Mouse (Mus musculus) heart, adult 2 months (tissue): Measurements from ENCODE around the gene Mylk2. TPM values are rescaled to one million over a fixed set of nuclear protein-coding genes. Genes with fewer than 3 reads are reported as not detected.

Source experiments
- DNase-seq, 2 experiments: peaks; one replicate each; pipeline ENCODE4 v3.0.0; 2021
- H3K27ac ChIP-seq: fragments of 200-600 bp; 2 replicates; pipeline ENCODE4 v1.8.1; 2022
- H3K27me3 ChIP-seq: fragments of 200-500 bp; 2 replicates; pipeline ENCODE4 v1.6.1; 2012; ENCODE audit warnings: mild to moderate bottlenecking, low read length, inconsistent platforms, mixed read lengths; ENCODE audit not compliant: control insufficient read depth, insufficient read depth
- H3K36me3 ChIP-seq: fragments of 200-500 bp; 2 replicates; pipeline ENCODE4 v1.6.1; 2012; ENCODE audit warnings: low read length, inconsistent platforms; ENCODE audit not compliant: control insufficient read depth, insufficient read depth
- H3K4me1 ChIP-seq: fragments of 200-500 bp; 2 replicates; pipeline ENCODE4 v1.6.1; 2011; ENCODE audit warnings: low read length; ENCODE audit not compliant: control insufficient read depth, insufficient read depth
- H3K4me3 ChIP-seq: fragments of 200-600 bp; 2 replicates; pipeline ENCODE4 v1.8.1; 2022
- H3K79me2 ChIP-seq: fragments of 200-500 bp; replicated peaks from 2 replicates; pipeline ENCODE4 v1.6.1; 2012; ENCODE audit warnings: mild to moderate bottlenecking, inconsistent platforms, low read length, moderate library complexity, mixed read lengths; ENCODE audit not compliant: control insufficient read depth, insufficient read depth
- H3K9ac ChIP-seq: fragments of 200-500 bp; 2 replicates; pipeline ENCODE4 v1.6.1; 2012; ENCODE audit warnings: low read depth, mild to moderate bottlenecking, control low read depth, inconsistent platforms, low read length, mixed read lengths
- CTCF ChIP-seq: fragments of 200-600 bp; IDR thresholded peaks from 2 replicates; pipeline ENCODE4 v1.8.1; 2022; ENCODE audit warnings: antibody characterized with exemption, mild to moderate bottlenecking, moderate library complexity
- EP300 ChIP-seq: fragments of 200-500 bp; IDR thresholded peaks from 2 replicates; pipeline ENCODE4 v1.6.1; 2011; ENCODE audit warnings: low read depth, low read length, control low read depth; ENCODE audit not compliant: insufficient read depth
- POLR2A ChIP-seq: fragments of 200-500 bp; IDR thresholded peaks from 2 replicates; pipeline ENCODE4 v1.6.1; 2011; ENCODE audit warnings: mild to moderate bottlenecking, low read depth, low read length, control low read depth; ENCODE audit not compliant: insufficient read depth
- WGBS: fragments of 180-500 bp; shearing (Covaris S2); methylation state at CpG from one replicate; pipeline ENCODE4 v1.1.7; 2018; 5-methylcytosine and 5-hydroxymethylcytosine counted together
- intact Hi-C: fragments of 180-260 bp; cut with DNase I; formaldehyde crosslinking; loops from one replicate; pipeline ENCODE4 v1.15.1; 2025
- polyA plus RNA-seq: library from polyadenylated mRNA; depleted of rRNA; stranded (reverse); fragments of >200 nt; gene quantifications from 2 replicates; pipeline ENCODE4 v1.2.3, GENCODE M21; 2012
- total RNA-seq, 2 experiments: library from RNA; stranded (reverse); gene quantifications; 2 replicates each; pipeline ENCODE4 v1.2.3; 2021

Gene Mylk2
- total and polyA plus RNA-seq, 3 experiments: 0.08 to 0.29 (median 0.09) TPM

GRCm38 (mm10) chr2:152924543-152924942 lies 13.4 kb downstream of the Mylk2 start:
- H3K4me1 ChIP-seq: peaks cover 22% of the 10 kb centered on the region
- WGBS: 62% methylated on average over 5 of the region's 5 CpGs
- no peak overlapping the region for H3K9ac ChIP-seq
- TF ChIP-seq CTCF (no peak), EP300 (no peak), POLR2A (no peak)
- H3K79me2 ChIP-seq: no peaks in the 10 kb centered on the region
- peak overlapping the region; percentile 74 for H3K27ac ChIP-seq
- H3K36me3 ChIP-seq: no peaks in the 10 kb centered on the region
- H3K4me3 ChIP-seq: no peak overlapping the region
- no peaks in the 10 kb centered on the region for H3K27me3 ChIP-seq
- intact Hi-C loops: no loop called here
- DNase-seq: no peak

- 29% methylated on average over 11 of the region's 11 CpGs for WGBS
- peak overlapping the region; percentile 10; the same call in 1 of the 2 replicates for H3K9ac ChIP-seq
- no peaks in the 10 kb centered on the region for H3K79me2 ChIP-seq
- TF ChIP-seq EP300: peak; percentile 83; the same call in 1 of the 2 replicates
- no peak for TF ChIP-seq CTCF
- TF ChIP-seq POLR2A: 0 out of 2 replicates have a peak, but pooled peaks have one; percentile 29
- H3K4me1 ChIP-seq: peaks cover 28% of the 10 kb centered on the region
- intact Hi-C loops: no loop called here
- H3K36me3 ChIP-seq: no peaks in the 10 kb centered on the region
- H3K27me3 ChIP-seq: no peaks in the 10 kb centered on the region
- DNase-seq: peak; percentile 81 to 88
- peak overlapping the region; percentile 74 for H3K27ac ChIP-seq
- H3K4me3 ChIP-seq: no peak overlapping the region
Measured at GRCm38 (mm10) chr2:152925189-152925872, 14.2 kb downstream of the Mylk2 start.

- Histone ChIP-seq H3K4me1 (peaks cover 30% of the 10 kb centered on the region), H3K27me3 (no peaks in the 10 kb centered on the region), H3K27ac (peak overlapping the region; percentile 74), H3K9ac (no peak overlapping the region), H3K36me3 (no peaks in the 10 kb centered on the region), H3K4me3 (no peak overlapping the region), H3K79me2 (no peaks in the 10 kb centered on the region)
- WGBS: 72% methylated on average over 9 of the region's 9 CpGs
- intact Hi-C loops: no loop called here
- no peak for DNase-seq
- TF ChIP-seq EP300 (no peak), POLR2A (no peak), CTCF (no peak)
Measured at GRCm38 (mm10) chr2:152926896-152927295, 15.7 kb downstream of the Mylk2 start.

- Histone ChIP-seq H3K27me3 (no peaks in the 10 kb centered on the region), H3K27ac (peak overlapping the region; percentile 38), H3K4me1 (peaks cover 30% of the 10 kb centered on the region), H3K36me3 (no peaks in the 10 kb centered on the region), H3K4me3 (no peak overlapping the region), H3K9ac (no peak overlapping the region), H3K79me2 (no peaks in the 10 kb centered on the region)
- WGBS: 21% methylated on average over 5 of the region's 5 CpGs
- DNase-seq: no peak
- TF ChIP-seq POLR2A (no peak), CTCF (no peak), EP300 (no peak)
- intact Hi-C loops: no loop called here
Measured at GRCm38 (mm10) chr2:152927371-152927770, 16.2 kb downstream of the Mylk2 start.

DNA sequence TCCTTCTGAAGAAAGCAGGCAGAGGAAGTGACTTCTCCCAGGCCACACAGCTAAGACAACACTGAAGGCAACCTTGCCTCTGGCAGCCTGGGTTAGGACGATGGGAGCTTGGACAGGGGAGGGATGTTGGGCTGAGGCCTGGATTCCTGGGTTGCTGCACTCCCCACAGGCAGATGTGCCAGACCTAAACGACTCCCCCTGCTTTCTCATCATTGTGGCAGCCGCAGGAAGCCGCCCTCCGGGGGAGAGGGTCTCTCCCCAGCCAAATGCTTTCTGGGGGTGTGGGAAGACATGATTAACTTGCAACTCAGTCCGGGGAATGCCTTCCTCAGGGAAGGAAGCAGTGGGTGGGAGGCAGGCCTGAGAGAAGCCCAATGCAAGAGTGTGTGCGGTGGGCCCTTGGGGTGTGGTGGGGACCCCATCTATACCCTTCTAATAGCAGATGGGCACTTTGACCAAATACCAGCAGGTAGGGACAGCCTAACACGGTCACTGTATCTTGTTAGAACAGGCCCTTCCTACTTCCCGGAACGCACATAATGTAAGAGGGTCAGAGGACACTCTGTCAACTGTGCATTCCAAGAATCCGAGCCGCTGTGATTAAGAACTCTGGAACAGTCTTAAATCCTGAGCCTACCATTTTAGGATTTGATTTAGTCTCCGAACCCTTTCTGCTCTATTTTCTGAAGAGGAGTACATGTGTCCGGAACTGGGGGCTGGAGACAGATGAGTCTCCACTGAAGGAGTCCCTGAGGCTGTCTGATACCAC lies 17.3 kb downstream of the Mylk2 start:
- H3K9ac ChIP-seq: no peak overlapping the region
- TF ChIP-seq CTCF (no peak), POLR2A (no peak), EP300 (no peak)
- no peak for DNase-seq
- H3K4me1 ChIP-seq: peaks cover 30% of the 10 kb centered on the region
- no peaks in the 10 kb centered on the region for H3K36me3 ChIP-seq
- no peaks in the 10 kb centered on the region for H3K27me3 ChIP-seq
- H3K27ac ChIP-seq: peak overlapping the region; percentile 53
- 35% methylated on average over 14 of the region's 14 CpGs for WGBS
- H3K4me3 ChIP-seq: no peak overlapping the region
- H3K79me2 ChIP-seq: no peaks in the 10 kb centered on the region
- intact Hi-C loops: no loop called here

DNA sequence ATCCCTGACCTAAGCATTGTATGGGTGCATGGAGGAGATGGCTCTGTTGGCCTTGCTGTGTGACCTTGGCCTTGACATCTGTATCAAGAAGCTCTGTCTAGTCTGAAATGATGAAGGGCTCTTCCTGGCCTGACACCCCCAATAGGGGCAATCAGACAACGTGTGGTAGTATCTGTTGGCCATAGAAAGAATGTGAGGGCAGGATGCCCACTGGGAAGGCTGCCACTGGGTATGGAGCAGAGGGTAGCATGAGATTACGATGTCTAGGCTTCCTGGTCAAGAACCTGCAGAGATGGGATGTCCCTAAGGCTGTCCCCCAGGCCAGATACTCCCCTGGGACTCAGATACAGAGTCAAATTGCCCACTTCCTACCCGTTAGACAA lies 17.8 kb downstream of the Mylk2 start:
- no peak overlapping the region for H3K4me3 ChIP-seq
- peak overlapping the region; percentile 53 for H3K27ac ChIP-seq
- no peak for TF ChIP-seq POLR2A
- no peak for TF ChIP-seq CTCF
- TF ChIP-seq EP300: no peak
- H3K36me3 ChIP-seq: no peaks in the 10 kb centered on the region
- intact Hi-C loops: no loop called here
- peaks cover 30% of the 10 kb centered on the region for H3K4me1 ChIP-seq
- H3K79me2 ChIP-seq: no peaks in the 10 kb centered on the region
- no peak for DNase-seq
- H3K27me3 ChIP-seq: no peaks in the 10 kb centered on the region
- no peak overlapping the region for H3K9ac ChIP-seq
- WGBS: 42% methylated on average over 3 of the region's 3 CpGs
